In the genomic region with DNA sequence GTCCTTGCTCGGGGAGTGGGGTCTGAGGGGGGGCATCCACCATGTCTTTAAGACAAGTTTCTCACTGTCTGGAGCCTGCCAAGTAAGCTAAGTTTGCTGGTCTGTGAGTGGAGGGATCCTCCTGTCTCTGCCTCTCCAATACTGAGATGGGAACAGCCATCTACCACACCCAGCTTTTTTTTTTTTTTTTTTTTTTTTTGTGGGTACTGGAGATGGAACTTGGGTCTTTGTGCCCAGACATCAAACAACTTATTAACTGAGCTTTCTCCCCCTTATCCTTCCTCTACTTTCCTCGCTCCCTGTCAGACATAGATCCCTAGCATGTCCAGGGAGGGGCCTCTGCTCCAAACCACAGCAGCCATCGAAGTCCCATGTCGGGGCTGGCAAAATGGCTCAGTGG, we compare ENCODE assay signal across 25 mouse cellular contexts. TPM values are rescaled to one million over a fixed set of nuclear protein-coding genes. Genes with fewer than 3 reads are reported as not detected.
DNase-seq lines count a peak whose midpoint lies in the region; ATAC-seq and TF ChIP-seq lines count a peak whose summit lies in the region.
"Had no signal": no experiment of that assay in that cellular context is flagged by ENCODE, and none has a peak within 500 bp of the region (broad histone marks: within the 10 kb centered on the region; RNA-seq: fewer than 3 reads in every experiment).

No protein-coding gene starts in this region.

- no peaks in the 10 kb centered on the region for H3K36me3 ChIP-seq in intestine, embryonic 15.5 days
- no peaks in the 10 kb centered on the region for H3K36me3 ChIP-seq in limb, embryonic 15.5 days
- H3K36me3 ChIP-seq in stomach, embryonic 16.5 days (ENCODE audit: control insufficient read depth, insufficient read depth, low read length), result no peaks in the 10 kb centered on the region
- H3K36me3 ChIP-seq: embryonic facial prominence, embryonic 12.5 days; hindbrain, embryonic 13.5 days; limb, embryonic 13.5 days; liver, embryonic 12.5 days; midbrain, embryonic 12.5 days; neural tube, embryonic 13.5 days had no signal

- no peak for DNase-seq in gastrocnemius, adult 2 months
- no peak for DNase-seq in gastrocnemius, postnatal 14 days
- no peak for DNase-seq in spleen, adult 18-20 months
- DNase-seq in B cell, adult 2 months, result no peak
- DNase-seq: cerebellum, adult 11 months; cerebellum, adult 9-10 months; cerebellum, postnatal 36 days; forebrain, postnatal 0 days; gastrocnemius, postnatal 10 days; liver, postnatal 0 days; retina, postnatal 1 day; right cerebral cortex, postnatal 14 days had no signal

- no peak overlapping the region for H3K9ac ChIP-seq in intestine, embryonic 15.5 days
- no peak overlapping the region for H3K9ac ChIP-seq in limb, embryonic 15.5 days
- H3K9ac ChIP-seq in stomach, embryonic 16.5 days (ENCODE audit: low read length), result 0 out of 2 replicates have a peak overlapping the region, but pooled peaks have one; percentile 41
- H3K9ac ChIP-seq: embryonic facial prominence, embryonic 12.5 days; forebrain, postnatal 0 days; hindbrain, embryonic 13.5 days; limb, embryonic 13.5 days; liver, embryonic 12.5 days; liver, postnatal 0 days; midbrain, embryonic 12.5 days; neural tube, embryonic 13.5 days had no signal

- no peak for TF ChIP-seq CTCF in gastrocnemius, adult 2 months (IDR thresholded peaks at IDR 0.05)

- 87% methylated on average over 4 of the region's 4 CpGs for WGBS in intestine, embryonic 15.5 days
- WGBS in limb, embryonic 15.5 days, result 86% methylated on average over 4 of the region's 4 CpGs
- 79% methylated on average over 4 of the region's 4 CpGs for WGBS in stomach, embryonic 16.5 days

- no peaks in the 10 kb centered on the region for H3K9me3 ChIP-seq in intestine, embryonic 15.5 days
- no peaks in the 10 kb centered on the region for H3K9me3 ChIP-seq in limb, embryonic 15.5 days
- no peaks in the 10 kb centered on the region for H3K9me3 ChIP-seq in stomach, embryonic 16.5 days (replicated peaks; ENCODE audit: control insufficient read depth, low read length)
- H3K9me3 ChIP-seq: embryonic facial prominence, embryonic 12.5 days; hindbrain, embryonic 13.5 days; limb, embryonic 13.5 days; liver, embryonic 12.5 days; midbrain, embryonic 12.5 days; neural tube, embryonic 13.5 days had no signal

- peak overlapping the region; percentile 42 for H3K4me2 ChIP-seq in intestine, embryonic 15.5 days (replicated peaks)
- H3K4me2 ChIP-seq in limb, embryonic 15.5 days, result no peak overlapping the region
- H3K4me2 ChIP-seq in stomach, embryonic 16.5 days (ENCODE audit: low read depth, low read length), result no peak overlapping the region
- H3K4me2 ChIP-seq: embryonic facial prominence, embryonic 12.5 days; heart, embryonic 11.5 days; hindbrain, embryonic 13.5 days; limb, embryonic 13.5 days; liver, embryonic 12.5 days; midbrain, embryonic 12.5 days; neural tube, embryonic 13.5 days had no signal

- peak overlapping the region; percentile 72 for H3K27ac ChIP-seq in gastrocnemius, adult 2 months
- H3K27ac ChIP-seq in intestine, embryonic 15.5 days, result peak overlapping the region; percentile 78
- peak overlapping the region; percentile 55 for H3K27ac ChIP-seq in limb, embryonic 15.5 days
- H3K27ac ChIP-seq in stomach, embryonic 16.5 days (ENCODE audit: low read length), result peak overlapping the region; percentile 77; the same call in 1 of the 2 replicates
- H3K27ac ChIP-seq: embryonic facial prominence, embryonic 12.5 days; hindbrain, embryonic 13.5 days; kidney, postnatal 0 days; liver, embryonic 12.5 days; midbrain, embryonic 12.5 days; neural tube, embryonic 13.5 days had no signal

- H3K4me1 ChIP-seq in intestine, embryonic 15.5 days (replicated peaks), result peaks cover 29% of the 10 kb centered on the region
- peaks cover 47% of the 10 kb centered on the region for H3K4me1 ChIP-seq in limb, embryonic 15.5 days
- peaks cover 19% of the 10 kb centered on the region for H3K4me1 ChIP-seq in stomach, embryonic 16.5 days (ENCODE audit: control insufficient read depth, insufficient read depth, low read length)

- H3K4me3 ChIP-seq in gastrocnemius, adult 2 months, result no peak overlapping the region; the same call in 1 of the 2 replicates
- H3K4me3 ChIP-seq in intestine, embryonic 15.5 days (replicated peaks), result no peak overlapping the region
- no peak overlapping the region for H3K4me3 ChIP-seq in limb, embryonic 15.5 days
- H3K4me3 ChIP-seq in stomach, embryonic 16.5 days (replicated peaks; ENCODE audit: low read length), result no peak overlapping the region
- H3K4me3 ChIP-seq: embryonic facial prominence, embryonic 12.5 days; hindbrain, embryonic 13.5 days; limb, embryonic 13.5 days; liver, embryonic 12.5 days; midbrain, embryonic 12.5 days; neural tube, embryonic 13.5 days had no signal

- intact Hi-C loops in gastrocnemius, adult 2 months (cut with DNase I), result loop anchor here (1.0 to 5.0 kb wide), 2 partner anchors 41 to 83 kb away; no protein-coding TSS in a partner anchor
- intact Hi-C loops in gastrocnemius, postnatal 14 days (cut with DNase I; ENCODE audit: low total_unique reads), result loop anchor here (5.0 kb wide), 1 partner anchor 81 kb away; no protein-coding TSS in a partner anchor

- no peaks in the 10 kb centered on the region for H3K27me3 ChIP-seq in intestine, embryonic 15.5 days (replicated peaks)
- no peaks in the 10 kb centered on the region for H3K27me3 ChIP-seq in limb, embryonic 15.5 days
- no peaks in the 10 kb centered on the region for H3K27me3 ChIP-seq in stomach, embryonic 16.5 days (ENCODE audit: control insufficient read depth, insufficient read depth, low read length)
- H3K27me3 ChIP-seq: embryonic facial prominence, embryonic 12.5 days; hindbrain, embryonic 13.5 days; limb, embryonic 13.5 days; liver, embryonic 12.5 days; midbrain, embryonic 12.5 days; neural tube, embryonic 13.5 days had no signal

- ATAC-seq in intestine, embryonic 15.5 days, result no peak
- no peak for ATAC-seq in limb, embryonic 15.5 days (ENCODE audit: insufficient number of reproducible peaks, low FRiP score, low TSS enrichment, low read depth)
- no peak for ATAC-seq in stomach, embryonic 16.5 days (ENCODE audit: insufficient read depth, low FRiP score)
- ATAC-seq in monocyte, adult 5-6 weeks (replicated peaks; ENCODE audit: insufficient number of reproducible peaks, low FRiP score, low TSS enrichment, poor library complexity, severe bottlenecking), result no peak
- ATAC-seq: activated CD4-positive, CD25-positive, alpha-beta regulatory T cell, adult 4 months; liver, embryonic 12.5 days; liver, postnatal 0 days had no signal

RNA-seq across cellular contexts. Expression of gene Ksr1, which starts 32.8 kb away (rescaled TPM):
- 10 to 100 TPM; 92.9 to 98.3 TPM for total RNA-seq in gastrocnemius, adult 2 months (2021)
- 10 to 100 TPM; 62.2 to 73.3 TPM for total RNA-seq in gastrocnemius, postnatal 14 days (2021)
- 3.5 and 4.4 TPM in 2 replicates for polyA plus RNA-seq in intestine, embryonic 15.5 days (2015; fragmentation: Nextera tagmentation; extraction: Ambion mirVana)
- 4.0 and 5.2 TPM in 2 replicates for polyA plus RNA-seq in limb, embryonic 15.5 days (2015; fragmentation: Nextera tagmentation; extraction: Ambion mirVana)
- 2.1 and 3.2 TPM in 2 replicates for polyA plus RNA-seq in stomach, embryonic 16.5 days (2015; fragmentation: Nextera tagmentation; extraction: Ambion mirVana)
- total RNA-seq in monocyte, adult 5-6 weeks (2017), result 5.3 to 11.9 TPM (median 6.9 TPM) in 3 replicates
